Mouse (Mus musculus): ENCODE results near the gene Fam76b.
"Not testable (repeated sequence)": the region's sequence is repeated elsewhere in the genome, so short reads cannot be mapped to it uniquely, and the experiment has no call there.

The Fam76b gene

DNA sequence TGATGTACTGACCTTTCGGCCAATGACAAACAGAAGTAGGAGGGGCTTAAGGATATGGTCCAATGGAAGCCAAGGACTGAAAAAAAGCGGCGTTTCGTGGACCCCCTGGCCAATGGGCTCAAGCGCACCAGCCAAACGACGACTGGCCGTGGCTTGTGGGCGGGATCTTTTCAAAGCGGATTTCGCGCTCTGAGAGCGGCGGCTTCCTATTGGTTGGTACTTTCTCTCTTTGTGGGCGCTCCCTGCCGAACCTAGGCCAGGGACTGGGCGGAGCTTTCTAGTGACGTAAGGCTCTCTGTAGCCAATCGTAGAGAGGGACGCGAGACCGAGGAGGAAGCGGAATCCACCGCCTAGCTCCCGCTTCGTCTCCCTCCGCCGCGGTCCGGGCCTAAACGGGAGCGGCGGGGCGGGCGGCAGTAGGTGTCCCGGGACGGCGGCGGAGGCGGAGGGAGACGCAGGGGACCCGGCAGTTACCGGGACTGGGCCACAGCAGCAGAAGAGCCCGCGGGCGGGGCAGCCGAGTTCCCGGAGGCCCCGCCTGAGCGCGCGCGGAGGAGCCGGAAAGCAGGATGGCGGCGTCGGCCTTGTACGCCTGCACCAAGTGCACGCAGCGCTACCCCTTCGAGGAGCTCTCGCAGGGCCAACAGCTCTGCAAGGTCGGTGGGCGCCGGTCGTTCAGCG lies at the start of gene Fam76b:
TSS of gene Fam76b (plus strand) at position 311 of the 681 bp plus-strand sequence.
- peak; percentile 94 for DNase-seq (ENCODE audit: extremely low spot score, low spot score)

DNA sequence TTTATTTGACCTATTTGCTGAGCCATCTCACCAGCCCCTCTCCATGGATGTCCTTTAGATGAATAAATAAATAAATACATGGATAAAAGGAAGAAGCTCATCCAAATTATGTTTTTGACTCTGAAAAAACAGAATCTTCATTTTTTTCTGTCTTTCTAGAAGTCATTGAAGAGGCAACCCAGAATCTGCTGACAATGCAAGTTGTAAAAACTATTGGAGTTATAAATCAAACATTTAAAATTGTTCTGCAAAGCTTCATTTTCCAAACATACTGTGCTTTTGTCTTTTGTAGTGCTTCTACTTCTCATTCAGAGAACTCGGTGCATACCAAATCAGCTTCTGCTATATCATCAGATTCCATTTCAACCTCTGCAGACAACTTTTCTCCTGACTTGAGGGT lies 45.5 kb upstream of the Fam76b start:
- no peak for DNase-seq (ENCODE audit: extremely low spot score, low spot score)

DNA sequence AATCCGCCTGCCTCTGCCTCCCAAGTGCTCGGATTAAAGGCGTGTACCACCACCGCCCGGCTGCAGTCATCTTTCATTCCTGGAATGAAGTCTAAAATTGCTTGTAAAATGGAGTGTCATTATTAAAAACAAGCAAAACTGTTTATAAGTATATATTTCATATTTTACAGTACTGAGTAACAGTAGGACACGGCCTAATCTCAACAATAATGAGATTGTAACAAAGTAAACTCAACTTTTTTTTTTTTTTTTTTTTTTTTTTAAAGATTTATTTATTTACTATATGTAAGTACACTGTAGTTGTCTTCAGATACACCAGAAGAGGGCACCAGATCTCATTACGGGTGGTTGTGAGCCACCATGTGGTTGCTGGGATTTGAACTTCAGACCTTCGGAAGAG lies 36.7 kb upstream of the Fam76b start:
- DNase-seq (ENCODE audit: extremely low spot score, low spot score), result not testable (repeated sequence)

DNA sequence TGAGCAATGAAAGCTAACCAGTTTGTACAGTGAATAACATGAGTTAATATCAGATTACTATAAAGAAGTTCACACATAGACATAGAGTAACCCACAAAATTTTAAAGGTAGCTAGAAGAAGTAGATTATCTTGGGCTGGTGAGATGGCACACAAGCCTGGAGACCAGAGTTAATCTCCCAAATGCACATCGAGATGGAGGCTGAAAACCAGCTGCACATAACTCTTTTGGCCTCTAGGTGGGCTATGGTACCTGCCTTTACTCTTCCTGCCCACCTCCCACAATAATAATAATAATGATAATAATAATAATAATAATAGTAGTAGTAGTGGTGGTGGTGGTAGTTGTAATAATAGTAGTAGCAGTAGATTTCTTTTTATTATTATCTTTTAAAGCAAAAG lies 33.2 kb upstream of the Fam76b start:
- DNase-seq (ENCODE audit: extremely low spot score, low spot score), result no peak

DNA sequence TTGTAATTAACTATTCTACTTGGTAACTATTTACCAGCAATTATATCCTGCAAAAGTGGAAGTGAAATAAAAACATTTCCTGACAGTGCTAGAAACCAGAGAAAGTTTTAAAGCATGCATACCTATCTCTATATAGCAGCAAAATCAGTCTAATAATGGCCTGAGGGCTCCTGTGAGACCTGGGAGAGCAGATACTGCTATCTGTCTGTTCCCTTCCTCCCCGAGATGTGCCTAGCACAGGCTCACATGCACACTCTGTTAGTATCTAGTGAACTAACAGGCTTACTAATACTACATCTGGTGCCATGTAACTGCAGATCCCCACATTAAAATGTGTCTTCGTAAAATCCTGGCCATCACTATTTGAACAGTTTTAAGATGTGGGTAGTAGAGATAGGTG lies 32.8 kb upstream of the Fam76b start:
- DNase-seq (ENCODE audit: extremely low spot score, low spot score), result no peak

DNA sequence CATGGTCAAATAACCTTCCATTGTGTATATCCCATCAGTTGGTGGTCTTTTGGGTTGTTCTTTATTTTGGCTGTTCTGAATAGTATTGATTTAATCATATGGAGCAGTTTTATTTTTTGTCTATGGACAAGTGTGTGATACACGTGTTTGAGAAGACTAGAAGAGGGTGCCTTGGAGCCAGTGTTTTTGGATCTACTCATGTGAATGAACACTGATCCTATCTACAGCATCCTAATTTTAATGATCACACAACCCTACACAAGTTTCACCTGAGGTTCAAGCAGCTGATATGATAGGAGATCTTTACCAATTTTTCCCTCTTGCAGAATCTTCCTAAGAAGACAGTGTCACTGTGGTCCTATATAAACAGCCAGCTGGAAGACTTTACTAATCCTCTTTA lies 23.0 kb upstream of the Fam76b start:
- DNase-seq (ENCODE audit: extremely low spot score, low spot score), result no peak

DNA sequence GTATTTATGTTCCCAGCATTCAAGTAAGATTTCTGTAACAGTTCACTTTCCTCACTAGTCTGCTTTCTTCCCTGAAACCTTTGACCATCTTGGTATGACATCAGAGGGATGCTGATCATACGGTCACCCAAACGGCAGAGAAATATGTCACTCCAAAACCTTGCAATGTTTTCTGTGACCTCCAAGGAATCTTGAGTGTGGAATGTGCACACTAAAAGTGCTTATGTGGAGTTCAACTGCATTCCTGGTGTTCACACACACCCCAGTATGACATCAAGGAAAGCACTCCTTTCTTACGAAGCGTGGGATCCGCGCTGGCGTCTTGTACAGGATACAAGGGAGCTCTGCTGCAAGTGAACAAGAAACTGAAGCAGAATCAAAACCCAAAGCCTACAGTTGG lies 20.7 kb upstream of the Fam76b start:
- no peak for DNase-seq (ENCODE audit: extremely low spot score, low spot score)

DNA sequence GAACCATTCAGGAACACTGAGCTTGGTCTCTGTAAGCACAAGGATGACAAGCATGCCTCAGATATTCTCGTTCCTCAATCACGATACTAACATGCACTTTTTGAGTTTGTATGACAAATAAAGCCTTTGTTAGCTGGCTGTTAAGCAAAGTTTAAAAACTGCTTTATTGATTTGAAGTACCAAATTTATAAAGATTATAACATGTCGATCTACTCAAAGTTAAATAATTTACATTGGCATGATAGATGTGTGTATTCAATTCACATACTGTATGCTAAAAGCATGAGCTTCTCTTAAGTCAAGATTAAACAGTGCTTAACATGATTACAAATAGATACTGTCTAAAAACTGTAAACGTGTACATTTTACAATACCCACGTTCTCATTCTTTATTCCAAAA lies 19.9 kb upstream of the Fam76b start:
- no peak for DNase-seq (ENCODE audit: extremely low spot score, low spot score)

DNA sequence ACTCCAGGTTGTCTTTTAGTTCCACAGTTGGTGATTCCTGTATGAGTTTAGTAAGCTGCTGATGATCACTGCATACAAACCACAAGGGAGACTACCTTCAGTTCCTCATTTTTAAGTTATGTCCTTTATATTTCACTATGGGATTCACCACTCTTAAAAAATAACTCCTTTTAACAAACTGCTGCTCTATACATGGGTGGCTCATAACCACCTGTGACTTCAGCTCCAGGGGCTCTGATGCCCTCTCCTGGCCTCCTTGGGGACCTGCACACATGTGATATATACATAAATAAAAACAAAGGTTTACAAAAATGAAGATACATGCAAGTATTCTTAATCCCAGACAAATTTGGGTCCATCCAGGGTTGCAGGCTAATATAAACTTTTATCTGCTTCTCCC lies 17.6 kb upstream of the Fam76b start:
- DNase-seq (ENCODE audit: extremely low spot score, low spot score), result no peak

DNA sequence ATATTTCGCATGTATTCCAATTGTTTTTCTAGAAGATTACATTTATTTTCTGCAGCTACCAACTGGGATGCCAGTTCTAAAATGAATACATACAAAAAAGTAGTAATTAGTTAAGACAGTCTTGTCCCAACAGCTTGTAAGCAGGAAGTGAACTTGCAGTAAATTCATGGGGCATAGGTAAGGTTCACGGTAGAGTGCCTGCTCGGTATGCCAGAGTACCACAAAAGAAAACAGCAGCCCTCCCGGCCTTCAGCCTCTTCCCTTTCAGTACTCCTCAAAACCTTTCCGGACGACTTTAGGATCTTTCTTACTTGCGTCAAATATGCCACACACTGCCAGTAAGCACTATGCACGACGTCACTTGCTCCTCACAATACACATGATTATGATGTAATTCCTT lies 9.1 kb upstream of the Fam76b start:
- DNase-seq (ENCODE audit: extremely low spot score, low spot score), result no peak

DNA sequence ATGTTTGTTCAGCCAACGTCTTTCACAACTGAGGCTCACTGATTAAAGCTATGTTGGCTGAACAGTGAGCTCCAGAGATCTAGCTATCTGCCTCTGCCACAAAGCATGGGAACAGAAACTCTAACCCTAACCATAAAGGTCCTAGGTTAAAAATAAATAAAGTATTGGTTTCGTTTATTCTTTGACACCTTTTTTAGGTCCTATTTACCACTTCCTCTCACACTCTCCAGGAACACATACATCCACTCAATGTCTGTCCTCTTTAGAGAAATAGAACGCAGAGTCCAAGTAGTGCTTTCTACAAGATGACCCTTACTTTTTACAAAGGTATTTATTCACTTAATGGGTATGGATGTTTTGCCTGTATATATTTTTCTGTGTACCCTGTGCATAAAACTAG lies 6.7 kb upstream of the Fam76b start:
- no peak for DNase-seq (ENCODE audit: extremely low spot score, low spot score)

DNA sequence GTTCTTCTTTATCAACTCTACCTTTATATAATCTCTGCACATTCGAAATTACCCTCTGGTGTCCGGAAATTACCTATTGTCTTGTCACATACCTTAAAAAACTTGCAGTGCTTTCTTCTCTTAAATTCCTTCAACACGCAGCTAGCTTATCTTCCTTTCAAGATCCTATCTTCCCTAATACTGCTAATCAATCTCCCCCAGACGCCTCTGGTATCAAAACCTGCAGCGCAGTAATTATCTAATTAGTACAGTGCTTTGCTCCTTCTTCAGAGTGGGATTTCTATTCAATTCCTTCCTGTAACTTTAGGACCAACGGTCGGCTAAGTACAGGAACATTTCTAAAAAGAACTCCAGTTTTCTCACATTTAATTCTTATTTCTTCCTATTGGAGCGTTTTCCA lies 1.6 kb upstream of the Fam76b start:
- DNase-seq (ENCODE audit: extremely low spot score, low spot score), result no peak

DNA sequence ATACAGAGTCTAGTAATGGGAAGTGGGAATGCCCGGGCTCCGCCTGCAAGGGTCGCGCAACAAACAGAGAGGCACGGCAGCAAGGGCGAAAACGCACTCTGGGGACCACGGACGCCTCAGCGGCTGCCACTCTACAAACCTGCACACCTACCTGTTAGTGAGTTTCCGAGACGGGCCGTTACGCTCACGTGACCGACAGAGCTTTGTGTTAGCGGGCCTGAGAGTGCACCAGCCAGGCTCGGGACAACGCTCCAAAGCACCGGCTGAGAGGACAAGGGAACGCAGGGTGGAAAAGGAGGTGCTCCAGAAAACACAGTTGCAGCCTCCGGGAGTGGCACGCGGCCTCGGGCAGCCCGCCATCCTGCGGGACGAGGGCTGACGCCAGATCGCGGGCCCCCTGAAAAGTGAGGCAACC lies 1.1 kb upstream of the Fam76b start:
- peak; percentile 77 for DNase-seq (ENCODE audit: extremely low spot score, low spot score)

DNA sequence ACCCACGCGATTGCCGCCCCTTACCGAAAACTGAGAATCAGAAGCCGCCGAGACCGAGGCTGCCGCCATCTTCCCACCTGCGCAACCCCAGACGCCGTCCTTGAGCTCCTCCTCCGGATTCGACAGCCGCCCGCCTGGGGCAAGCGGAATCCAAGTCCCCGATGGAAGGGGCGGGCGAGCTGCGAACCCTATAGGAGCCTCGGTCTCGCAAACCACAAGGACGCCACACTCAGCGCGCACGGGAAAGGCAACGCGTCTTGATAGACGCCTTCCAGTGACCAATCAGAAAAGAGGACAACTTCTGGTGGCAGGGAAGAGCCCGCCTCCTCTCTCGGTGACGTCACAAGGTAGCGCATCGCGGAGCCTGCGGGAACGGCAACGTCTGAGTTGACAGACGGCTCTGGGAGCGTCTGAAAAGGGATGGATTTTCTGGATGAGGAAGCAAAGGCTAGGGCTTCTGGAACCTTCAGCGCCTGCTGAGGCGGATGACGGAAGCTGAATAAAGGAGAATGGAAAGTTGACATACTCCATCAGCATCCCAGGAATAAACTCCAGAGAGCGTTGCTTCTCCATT lies 597 bp upstream of the Fam76b start, which contains the start of gene Cep57:
TSS of gene Cep57 (minus strand) at position 276 of the 574 bp plus-strand sequence.
- DNase-seq (ENCODE audit: extremely low spot score, low spot score), result peak; percentile 97

DNA sequence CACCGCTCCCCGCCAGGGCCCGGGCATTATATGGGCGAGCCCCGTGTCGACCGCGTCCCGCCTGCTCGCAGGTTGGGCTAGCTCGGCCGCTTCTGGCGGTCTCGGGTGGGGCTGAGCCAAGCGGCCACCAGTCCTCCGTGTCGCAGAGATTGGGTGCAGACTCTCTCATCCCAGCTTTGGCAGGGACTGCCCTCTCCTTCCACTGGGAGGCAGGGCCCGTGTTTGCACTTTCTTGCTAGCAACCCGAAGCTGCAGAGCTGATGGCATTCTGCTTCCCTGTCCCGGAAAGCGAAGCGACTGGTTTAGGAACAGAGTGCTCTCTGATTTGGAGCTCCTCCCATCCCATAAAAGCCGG lies 548 bp downstream of the Fam76b start:
- no peak for DNase-seq (ENCODE audit: extremely low spot score, low spot score)

DNA sequence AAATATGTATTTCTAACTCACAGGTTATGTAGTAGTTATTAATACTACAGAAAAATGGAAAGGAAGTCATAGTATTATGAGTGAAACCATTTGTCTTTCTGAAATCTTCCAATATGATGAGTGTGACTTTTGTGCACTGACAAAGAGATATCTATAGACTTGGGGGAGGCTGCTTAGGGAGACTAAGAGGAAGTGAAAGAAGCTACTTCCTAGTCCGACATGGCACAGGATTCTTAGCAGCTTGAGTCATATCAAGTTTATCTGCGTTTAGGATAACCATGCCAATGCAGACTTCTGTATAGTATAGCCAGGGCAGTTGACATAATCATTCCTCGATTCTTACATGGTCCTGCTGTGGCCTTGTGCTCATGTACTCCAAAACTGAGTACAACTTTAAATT lies 7.7 kb downstream of the Fam76b start:
- DNase-seq (ENCODE audit: extremely low spot score, low spot score), result no peak

DNA sequence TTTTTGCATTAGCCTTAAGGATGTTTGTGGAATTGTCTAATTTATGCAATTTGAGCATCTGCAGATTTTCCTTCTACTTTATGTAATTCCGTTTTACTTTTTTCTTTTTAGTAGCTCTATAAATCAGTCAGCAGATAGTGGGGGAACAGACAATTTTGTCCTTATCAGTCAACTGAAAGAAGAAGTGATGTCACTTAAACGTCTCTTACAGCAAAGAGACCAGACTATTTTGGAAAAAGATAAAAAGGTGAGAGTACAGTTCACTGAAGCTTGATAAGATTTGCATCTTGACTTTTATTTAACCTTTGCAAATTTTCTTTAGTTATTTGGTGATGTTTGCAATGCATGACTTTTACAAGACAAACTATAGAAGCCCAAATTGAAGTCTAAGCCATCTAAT lies 9.2 kb downstream of the Fam76b start:
- DNase-seq (ENCODE audit: extremely low spot score, low spot score), result no peak

DNA sequence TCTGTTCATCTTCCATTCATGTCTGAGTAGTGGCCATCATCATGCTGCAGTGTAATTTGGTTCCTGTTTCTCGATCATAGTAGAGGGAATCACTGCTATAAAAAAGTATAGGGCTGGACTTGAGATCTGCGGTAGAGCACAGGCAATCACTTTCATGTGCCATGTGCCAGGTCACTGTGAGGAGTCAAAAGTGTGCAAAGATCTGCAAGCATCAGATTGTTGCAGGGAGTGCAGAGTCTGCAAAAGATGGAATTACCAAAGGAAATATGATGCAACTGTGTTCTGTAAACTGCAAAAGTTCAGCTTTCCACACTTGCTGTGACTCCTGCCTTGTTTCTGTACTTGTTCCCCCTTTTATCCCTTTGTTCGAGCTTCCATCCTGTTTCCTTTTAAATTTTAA lies 20.1 kb downstream of the Fam76b start:
- DNase-seq (ENCODE audit: extremely low spot score, low spot score), result no peak

DNA sequence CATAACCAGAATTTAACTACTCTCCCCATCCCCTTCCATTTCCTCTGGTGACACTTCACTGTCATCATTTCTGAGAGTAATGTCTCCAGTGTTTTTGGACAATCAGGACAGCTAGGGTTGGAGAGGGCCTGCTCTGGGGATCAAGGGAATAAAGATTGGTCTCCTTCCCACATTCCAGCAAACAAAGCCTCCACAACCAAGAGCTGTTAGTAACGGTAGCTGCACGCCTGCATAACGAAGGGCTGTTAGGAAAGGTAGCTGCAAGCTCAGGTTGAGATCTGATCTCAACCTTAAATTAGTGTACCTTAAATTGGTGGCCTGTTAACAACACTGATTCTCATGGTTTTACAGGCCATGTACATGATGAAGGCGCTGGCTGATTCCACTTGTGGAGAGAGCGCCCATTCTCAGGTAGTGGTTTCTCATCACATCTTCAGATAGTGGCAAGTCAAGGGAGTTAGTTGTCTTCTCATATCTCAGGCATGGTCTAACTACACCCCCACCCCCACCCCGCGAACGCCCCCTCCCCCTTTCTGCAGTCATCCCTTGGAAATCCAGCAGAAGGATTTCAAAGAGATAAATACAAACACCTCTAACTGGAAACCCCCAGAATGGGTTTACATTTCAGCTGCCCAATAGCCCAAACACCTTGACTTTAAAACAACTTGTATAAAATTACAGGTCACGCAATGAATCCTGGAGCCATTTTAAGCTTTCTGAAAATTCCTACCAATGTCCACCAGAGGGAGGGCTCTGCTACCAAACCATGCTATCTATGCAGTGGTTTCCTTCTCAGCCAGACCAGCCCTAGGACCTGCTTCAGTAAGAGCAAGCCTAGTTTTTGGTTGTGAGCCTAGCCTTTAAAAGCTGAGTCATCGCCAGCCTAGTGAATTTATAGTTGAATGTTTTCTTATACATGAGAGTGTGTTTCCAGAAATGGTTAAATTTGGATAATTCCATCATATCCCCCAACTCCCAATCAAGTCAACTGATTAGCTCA lies 21.3 kb downstream of the Fam76b start:
- DNase-seq (ENCODE audit: extremely low spot score, low spot score), result no peak

DNA sequence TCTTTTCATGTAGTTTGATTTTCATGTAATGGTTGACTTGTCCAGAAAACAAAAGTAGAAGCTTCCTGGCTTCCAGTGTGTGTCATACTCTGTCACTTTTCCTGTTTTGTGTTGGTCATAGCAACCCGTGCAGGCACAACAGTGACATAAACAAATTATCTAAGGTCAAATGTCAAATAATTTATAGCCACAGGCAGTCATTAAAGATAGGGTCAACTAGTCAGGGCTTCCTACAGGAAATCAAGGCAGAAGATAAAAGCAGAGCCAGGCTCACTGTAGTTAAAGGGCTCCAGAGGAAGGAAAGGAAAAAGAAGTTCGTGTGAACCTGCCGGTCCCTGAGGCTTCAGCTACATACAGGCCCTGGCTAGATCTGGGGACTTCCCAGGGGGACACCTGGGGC lies 26.4 kb downstream of the Fam76b start:
- no peak for DNase-seq (ENCODE audit: extremely low spot score, low spot score)

DNA sequence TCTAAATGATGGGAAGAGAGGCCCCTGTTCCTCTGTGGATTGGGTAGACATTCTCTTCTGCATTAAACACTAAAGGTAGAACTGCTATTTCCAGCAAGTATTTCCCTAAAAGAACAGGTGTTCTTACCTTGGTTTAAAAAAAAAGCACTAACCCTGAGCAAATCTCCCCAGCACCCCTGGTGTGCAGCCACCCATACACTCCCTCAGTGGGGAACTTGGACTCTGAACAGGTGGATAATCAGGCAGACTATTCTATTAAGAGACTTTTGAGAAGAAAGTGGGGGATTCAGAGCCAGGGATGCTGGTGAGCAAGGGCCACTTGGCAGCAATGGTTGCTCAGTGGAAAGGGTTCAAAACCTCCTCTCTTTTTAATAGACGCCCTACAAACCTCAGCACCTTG lies 28.7 kb downstream of the Fam76b start:
- no peak for DNase-seq (ENCODE audit: extremely low spot score, low spot score)

DNA sequence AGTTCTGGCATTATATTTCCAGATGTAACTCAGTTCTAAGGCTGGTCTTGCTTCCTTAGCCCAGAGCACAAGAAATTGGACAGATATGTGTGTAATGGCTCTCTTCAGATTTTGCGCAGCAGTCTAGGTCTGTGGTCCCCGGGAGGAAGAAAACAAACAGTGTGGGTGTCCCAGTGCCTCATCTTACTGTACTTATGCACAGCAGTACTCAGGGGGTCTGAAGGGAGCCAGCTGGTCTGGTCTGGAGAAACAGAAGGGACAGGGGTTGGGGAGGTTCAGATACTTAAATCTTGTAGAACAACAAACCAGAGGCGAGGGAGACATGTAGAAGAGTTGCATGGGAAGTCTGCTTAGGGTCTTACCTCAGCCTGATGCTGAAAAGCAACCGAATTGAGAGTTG lies 29.3 kb downstream of the Fam76b start:
- DNase-seq (ENCODE audit: extremely low spot score, low spot score), result no peak
